Mouse (Mus musculus): ENCODE data around the gene Dand5. TPM values are rescaled to one million over a fixed set of nuclear protein-coding genes. Genes with fewer than 3 reads are reported as not detected.

Gene Dand5
- 7.2 and 9.4 TPM in 2 replicates for polyA plus RNA-seq (2012; ENCODE audit: insufficient read depth, insufficient read length, missing spikeins)

DNA sequence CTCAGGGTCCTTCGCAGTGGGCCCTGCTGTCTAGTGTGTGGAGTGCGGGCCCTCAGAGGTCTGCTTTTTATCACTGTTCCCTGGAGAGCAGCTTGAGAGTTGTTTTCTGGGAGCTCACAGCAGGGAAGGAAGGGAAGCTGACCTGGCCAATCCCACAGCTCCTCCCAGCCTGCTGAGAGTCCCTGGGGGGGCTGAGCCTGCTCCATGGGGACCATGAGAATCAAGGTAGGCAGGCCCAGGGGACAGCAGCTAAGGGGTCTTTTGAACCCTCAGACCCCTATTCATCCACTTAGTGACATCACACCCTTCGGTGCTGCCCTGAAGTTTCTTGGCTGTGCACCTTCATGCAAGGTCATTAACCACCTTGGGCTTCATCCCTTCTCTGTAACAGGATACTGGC, at the start of gene Dand5:
Gene Dand5, minus strand, starts transcription at position 101 of the 400 bp plus-strand sequence.
- no peaks in the 10 kb centered on the region for H3K4me1 ChIP-seq (ENCODE audit: control insufficient read depth, insufficient read depth, insufficient read length, low read length)
- H3K27ac ChIP-seq (replicated peaks; ENCODE audit: low read depth, low read length) = no peak within 1 kb of the TSS
- H3K4me3 ChIP-seq (ENCODE audit: insufficient read depth, low read depth, low read length) = no peak within 1 kb of the TSS

DNA sequence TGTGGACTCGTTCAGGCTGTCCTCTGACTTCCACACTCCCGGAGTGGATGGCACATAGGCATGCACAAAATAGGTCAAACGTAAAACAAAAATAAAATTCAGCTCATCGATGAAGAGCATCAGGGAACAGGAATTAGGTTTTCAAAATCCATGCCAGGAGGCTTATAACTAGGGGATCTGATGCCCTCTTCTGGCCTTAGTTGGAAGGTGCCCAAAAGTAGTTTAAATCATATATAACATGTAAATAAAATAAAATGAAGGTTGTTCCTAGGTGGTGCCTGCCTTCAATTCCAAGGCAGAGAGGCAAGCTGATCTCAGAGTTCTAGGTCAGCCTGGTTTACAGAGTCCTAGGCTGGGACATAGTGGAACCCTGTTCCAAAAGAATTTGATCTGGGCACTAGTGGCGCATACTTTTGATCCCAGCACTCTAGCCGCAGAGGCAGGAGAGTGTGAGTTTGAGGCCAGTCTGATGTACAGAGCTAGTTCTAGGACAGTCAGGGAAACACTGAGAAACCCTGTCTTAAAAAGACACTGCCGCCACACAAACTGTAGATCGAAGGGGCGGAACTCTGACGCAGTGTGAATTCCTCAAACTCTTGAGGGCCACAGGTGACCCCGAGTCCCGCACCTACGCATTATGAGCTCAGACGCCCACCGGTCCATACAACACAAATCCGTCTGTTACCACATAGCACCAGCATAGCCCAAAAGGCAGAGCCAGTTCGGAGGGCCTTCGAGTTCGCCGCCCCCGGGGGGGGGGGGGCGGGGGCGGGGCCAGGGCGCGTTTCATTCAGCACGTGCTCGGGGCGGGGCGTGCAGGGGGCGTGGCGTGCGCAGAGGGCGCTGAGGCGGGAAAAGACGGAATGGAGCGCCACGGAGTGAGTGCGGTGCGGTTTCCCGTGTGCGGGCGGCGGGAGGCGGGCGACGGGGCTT, 49.0 kb upstream of the Dand5 start, which contains the start of gene Syce2:
Gene Syce2, plus strand, starts transcription at position 736 of the 933 bp plus-strand sequence.
- Histone ChIP-seq H3K4me3 (ENCODE audit: insufficient read depth, low read depth, low read length) (peak within 1 kb of the TSS; percentile 67), H3K27ac (replicated peaks; ENCODE audit: low read depth, low read length) (0 out of 2 replicates have a peak within 1 kb of the TSS, but pooled peaks have one; percentile 43), H3K4me1 (ENCODE audit: control insufficient read depth, insufficient read depth, insufficient read length, low read length) (peaks cover 3% of the 10 kb centered on the region; the same call in 1 of the 2 replicates)

DNA sequence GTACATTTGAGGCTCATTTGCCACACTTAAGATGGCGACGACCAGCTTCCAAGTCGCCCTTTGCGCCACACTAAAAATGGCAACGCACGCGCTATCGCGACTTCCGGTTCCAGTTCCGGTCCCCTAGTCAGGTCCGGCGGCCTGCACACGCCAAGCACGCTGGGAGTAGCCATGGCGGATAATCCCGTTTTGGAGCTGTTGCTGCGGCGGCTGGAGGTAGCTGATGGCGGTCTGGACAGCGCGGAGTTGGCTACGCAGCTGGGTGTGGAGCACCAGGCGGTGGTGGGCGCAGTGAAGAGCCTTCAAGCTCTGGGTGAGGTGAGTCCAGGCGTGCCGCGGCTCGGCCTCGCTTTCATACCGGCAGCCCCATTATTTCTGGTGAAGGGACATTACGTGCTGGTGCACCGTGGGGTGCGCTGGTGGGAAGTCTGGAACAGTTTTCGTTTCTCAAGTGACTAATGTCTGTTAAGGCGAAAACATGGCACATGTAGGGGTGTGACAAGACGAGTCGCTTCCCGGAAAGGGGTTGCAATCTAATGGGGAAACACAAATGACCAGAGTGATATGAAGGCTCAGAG, 34.3 kb upstream of the Dand5 start, which contains the start of gene Farsa:
Gene Farsa, plus strand, starts transcription at position 126 of the 578 bp plus-strand sequence.
- Histone ChIP-seq H3K27ac (replicated peaks; ENCODE audit: low read depth, low read length) (peak within 1 kb of the TSS; percentile 82), H3K4me3 (ENCODE audit: insufficient read depth, low read depth, low read length) (peak within 1 kb of the TSS; percentile 96), H3K4me1 (ENCODE audit: control insufficient read depth, insufficient read depth, insufficient read length, low read length) (peaks cover 2% of the 10 kb centered on the region)

DNA sequence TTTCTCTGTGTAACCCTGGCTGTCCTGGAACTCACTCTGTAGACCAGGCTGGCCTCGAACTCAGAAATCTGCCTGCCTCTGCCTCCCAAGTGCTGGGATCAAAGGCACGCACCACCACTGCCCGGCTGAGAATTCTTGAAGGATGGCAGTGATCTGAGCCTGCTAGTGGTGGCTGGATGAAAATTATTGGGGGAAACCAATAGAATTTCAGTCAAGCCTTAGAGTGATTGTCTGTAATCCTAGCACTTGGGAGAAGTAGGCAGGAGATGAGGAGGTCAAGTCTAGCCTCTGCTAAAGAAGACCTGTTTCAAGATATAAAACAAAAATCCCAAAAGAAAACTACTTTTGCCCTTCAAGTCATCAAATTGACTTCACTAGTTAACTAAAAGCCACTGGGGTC, 33.8 kb upstream of the Dand5 start:
- H3K4me3 ChIP-seq (ENCODE audit: insufficient read depth, low read depth, low read length) = no peak overlapping the region

DNA sequence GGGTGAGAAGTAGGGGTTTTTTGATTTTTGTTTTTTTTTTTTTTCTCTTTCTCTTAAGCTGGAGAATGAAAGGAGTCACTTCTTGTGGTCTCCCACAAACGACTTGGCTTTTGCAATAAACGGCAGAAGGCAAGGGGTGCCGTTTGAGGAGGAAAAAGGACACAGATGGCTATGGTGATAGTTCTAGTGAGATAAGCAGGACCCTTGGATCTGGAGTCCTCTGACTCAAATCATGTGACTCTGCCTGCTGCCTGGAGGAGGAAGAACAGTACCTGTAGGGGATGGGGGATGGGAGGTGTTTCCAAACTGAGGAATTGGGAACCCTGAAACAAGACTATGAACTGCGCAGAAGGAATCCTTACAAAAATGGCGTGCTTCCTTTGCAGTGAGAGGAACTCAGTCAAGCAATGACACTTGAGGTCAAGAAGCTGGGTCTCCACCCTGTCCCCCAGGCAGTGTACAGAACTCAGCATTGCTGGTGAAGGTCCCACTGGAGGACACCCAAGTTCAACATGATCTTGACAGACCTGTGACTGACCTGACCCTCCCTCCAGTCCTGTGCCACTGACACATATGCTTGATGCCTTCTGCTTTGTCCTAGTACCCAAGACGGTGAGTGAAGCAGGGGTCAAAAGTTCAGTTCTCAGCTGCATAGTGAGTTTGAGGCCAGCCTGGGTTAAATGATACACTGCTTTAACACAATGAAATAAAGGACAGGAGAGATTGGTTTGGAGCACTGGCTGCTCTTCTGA, 25.2 kb upstream of the Dand5 start:
- Histone ChIP-seq H3K4me3 (ENCODE audit: insufficient read depth, low read depth, low read length) (peak overlapping the region; percentile 74), H3K4me1 (ENCODE audit: control insufficient read depth, insufficient read depth, insufficient read length, low read length) (no peaks in the 10 kb centered on the region), H3K27ac (replicated peaks; ENCODE audit: low read depth, low read length) (peak overlapping the region; percentile 72; the same call in 1 of the 2 replicates)

More for the DNA sequence above, 33.8 kb upstream of the Dand5 start:
- Histone ChIP-seq H3K27ac (replicated peaks; ENCODE audit: low read depth, low read length) (no peak overlapping the region), H3K4me1 (ENCODE audit: control insufficient read depth, insufficient read depth, insufficient read length, low read length) (peaks cover 2% of the 10 kb centered on the region)

DNA sequence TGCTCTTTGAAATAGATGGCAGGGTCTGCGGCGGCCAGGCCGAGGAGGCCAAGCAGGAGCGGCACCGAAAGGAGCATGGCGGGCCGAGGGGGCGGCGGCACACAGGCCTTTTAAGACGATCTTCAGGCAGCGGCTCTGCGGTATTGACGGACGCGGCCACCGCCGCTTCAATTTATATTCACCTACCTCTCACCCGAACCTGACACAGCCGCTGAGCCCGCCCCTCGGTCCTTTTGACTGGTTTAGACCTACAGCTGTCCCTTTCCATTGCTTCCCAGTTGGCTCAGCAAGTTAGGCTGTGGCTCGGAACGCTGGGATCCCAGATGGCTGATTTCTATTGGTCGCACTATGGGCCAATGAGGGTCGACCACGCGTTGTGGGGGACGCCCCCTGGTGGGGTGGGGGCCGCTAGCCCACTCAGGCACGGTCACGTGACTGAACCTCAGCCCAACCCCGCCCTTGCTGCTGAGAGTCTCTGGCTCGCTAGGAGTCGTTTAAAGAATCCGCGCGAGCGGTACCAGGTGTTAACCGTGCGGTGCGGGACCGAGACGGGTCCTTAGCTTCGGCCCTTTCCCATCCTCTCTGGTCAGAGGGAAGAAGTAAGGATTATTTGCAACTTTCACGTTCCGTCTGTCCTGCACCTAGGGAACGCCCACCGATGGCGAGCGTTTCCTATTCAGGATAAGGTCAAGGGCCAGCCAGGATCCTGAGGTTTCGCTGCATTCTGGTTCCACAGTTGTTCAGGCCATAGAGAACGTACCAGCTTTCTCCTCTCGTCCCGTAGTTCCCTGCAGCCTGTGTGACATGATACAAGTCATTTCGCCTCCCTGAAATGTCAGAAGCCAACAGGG, 24.3 kb upstream of the Dand5 start, which contains the start of gene Calr:
Gene Calr, minus strand, starts transcription at position 213 of the 851 bp plus-strand sequence.
- Histone ChIP-seq H3K4me3 (ENCODE audit: insufficient read depth, low read depth, low read length) (peak within 1 kb of the TSS; percentile 84), H3K4me1 (ENCODE audit: control insufficient read depth, insufficient read depth, insufficient read length, low read length) (no peaks in the 10 kb centered on the region), H3K27ac (replicated peaks; ENCODE audit: low read depth, low read length) (peak within 1 kb of the TSS; percentile 76)

DNA sequence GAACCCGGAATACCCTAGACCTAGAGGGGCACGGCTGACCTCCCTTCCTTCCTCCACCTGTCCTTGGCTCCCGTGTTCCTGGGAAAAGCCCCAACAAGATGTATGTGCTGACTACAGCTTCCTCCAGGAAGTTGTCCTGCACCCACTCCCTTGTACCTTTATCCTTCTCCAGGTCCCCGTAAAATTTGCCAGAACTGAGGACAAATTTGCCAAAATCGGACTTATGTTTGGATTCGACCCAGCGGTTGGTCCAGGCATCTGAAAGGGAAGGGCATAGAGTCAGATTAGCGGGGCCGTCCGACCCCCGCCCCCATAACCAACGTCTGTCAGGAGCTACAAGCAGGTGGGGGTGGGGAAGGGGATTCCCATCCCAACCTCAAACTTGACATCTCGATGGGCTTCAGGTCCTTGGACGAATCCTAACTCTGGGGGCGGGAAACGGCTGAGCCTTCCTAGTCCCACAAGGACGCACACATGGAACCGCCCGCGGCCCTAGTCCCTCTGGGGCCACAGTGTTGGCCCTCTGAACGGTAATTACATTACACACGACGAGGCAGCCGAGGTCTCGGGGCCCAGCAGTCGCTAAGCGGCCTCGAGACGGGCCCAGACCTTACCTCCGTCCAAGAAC, 23.6 kb upstream of the Dand5 start:
- Histone ChIP-seq H3K27ac (replicated peaks; ENCODE audit: low read depth, low read length) (peak overlapping the region; percentile 76), H3K4me1 (ENCODE audit: control insufficient read depth, insufficient read depth, insufficient read length, low read length) (no peaks in the 10 kb centered on the region), H3K4me3 (ENCODE audit: insufficient read depth, low read depth, low read length) (peak overlapping the region; percentile 84)

DNA sequence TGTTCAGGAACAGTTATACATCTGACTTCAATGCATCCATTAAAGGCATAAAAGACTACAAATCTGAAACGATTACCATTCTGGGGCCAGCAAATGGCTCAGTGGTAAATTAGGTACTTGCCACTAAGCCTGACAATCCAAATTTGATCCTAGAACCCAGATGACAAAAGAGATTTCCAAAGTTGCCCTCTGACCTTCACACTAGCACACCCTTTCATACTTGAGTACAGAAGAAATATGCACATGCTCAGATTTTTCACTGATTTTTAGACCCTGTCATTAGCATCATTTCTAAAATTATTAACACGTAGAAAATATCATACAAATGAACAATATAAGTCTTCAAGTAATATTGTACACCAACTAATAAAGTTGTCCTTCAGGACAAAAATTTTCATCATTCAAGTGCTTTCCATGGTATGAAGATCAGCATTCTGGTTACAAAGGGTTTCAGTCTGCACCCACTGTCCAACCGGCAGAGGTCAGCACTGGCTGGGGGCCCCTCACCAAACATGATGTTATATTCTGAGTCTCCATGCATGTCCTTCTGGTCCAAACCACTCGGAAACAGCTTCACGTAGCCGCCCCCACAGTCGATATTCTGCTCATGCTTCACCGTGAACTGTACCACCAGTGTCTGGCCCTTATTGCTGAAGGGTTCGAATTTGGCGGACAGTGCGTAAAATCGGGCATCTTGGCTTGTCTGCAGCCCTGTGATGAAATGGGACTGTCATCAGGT, 22.9 kb upstream of the Dand5 start:
- Histone ChIP-seq H3K4me3 (ENCODE audit: insufficient read depth, low read depth, low read length) (peak overlapping the region; percentile 84), H3K27ac (replicated peaks; ENCODE audit: low read depth, low read length) (peak overlapping the region; percentile 76; the same call in 1 of the 2 replicates)

DNA sequence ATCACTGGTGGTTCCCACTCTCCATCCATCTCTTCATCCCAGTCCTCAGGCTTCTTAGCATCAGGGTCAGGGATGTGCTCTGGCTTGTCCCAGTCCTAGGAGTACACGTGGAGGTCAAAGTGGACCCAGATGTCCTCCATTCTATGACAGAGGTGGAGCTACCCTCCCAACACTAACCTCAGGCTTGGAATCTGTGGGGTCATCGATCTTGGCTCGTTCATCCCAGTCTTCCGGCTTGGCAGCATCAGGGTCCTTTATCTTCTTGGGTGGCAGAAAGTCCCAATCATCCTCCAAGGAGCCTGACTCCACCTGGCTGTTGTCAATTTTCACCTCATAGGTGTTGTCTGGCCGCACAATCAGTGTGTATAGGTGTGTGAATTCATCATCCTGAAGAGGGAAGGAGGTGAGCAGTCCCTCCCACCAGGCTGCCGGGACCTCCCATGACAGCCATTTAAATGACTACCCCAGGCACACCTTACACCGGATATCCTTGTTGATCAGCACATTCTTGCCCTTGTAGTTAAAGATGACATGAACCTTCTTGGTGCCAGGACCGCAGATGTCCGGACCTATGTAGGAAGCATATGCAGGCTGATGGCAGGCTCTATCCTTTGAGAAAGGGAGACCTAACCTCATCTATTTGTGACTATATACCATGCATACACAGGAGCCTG, 21.9 kb upstream of the Dand5 start:
- no peaks in the 10 kb centered on the region for H3K4me1 ChIP-seq (ENCODE audit: control insufficient read depth, insufficient read depth, insufficient read length, low read length)
- no peak overlapping the region for H3K4me3 ChIP-seq (ENCODE audit: insufficient read depth, low read depth, low read length)
- no peak overlapping the region for H3K27ac ChIP-seq (replicated peaks; ENCODE audit: low read depth, low read length)

More for the DNA sequence above, 22.9 kb upstream of the Dand5 start:
- H3K4me1 ChIP-seq (ENCODE audit: control insufficient read depth, insufficient read depth, insufficient read length, low read length) = no peaks in the 10 kb centered on the region

DNA sequence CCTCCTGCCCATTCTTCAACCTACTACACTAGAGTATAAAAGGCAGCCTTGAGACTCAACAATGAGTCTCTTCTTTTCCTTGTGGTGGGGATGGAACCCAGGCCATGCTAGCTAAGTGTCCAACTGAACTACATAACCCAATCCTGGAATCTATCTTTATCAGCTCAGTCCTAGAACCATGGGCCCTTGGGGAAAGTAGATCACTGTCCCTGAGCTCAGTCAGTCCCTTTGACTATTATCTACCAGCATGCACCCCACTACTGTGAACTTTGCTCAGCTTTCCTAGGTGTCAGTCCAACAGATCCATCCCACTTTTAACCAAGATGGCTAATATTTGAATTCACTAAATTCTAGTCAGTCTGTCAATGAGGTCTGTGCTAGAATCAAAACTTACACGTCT, 18.9 kb upstream of the Dand5 start:
- Histone ChIP-seq H3K4me3 (ENCODE audit: insufficient read depth, low read depth, low read length) (no peak overlapping the region), H3K4me1 (ENCODE audit: control insufficient read depth, insufficient read depth, insufficient read length, low read length) (no peaks in the 10 kb centered on the region), H3K27ac (replicated peaks; ENCODE audit: low read depth, low read length) (peak overlapping the region; percentile 5; the same call in 1 of the 2 replicates)

DNA sequence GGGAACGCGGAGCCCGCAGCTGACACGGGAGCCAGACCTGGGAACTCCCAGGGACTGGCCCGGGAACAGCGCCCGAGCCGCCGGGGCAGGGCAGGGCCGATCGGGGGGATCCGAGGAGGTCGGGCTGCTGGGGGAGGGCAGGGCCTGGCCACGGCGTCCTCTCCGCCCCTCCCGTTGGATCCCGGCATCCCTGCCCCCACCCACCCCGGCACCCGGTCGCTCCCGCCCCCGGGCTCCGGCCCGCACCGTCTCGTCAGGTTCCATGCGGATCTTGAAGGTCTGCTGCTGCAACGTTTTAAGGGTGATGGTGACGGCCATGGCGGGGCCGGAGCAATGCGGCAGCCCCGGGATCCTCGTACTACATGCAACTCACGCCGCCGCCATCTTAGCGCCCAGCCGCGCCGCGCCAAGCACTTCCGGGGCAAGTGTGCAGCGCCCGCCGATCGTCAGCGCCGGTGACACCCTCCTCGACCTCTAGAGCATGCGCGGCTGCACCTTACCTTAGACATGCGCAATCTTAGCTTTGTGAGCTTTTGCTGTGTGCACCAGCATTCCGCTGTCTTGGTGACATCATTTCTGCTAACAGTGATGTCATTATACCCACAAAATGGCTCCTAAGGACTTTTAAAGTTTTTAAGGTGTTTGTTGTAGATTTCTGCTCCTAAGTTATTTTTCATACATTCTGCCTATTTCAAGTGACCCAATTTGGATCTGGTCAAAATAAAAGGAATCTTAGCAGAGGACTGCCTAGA, 17.8 kb upstream of the Dand5 start, which contains the start of gene Rad23a:
Gene Rad23a, minus strand, starts transcription at position 418 of the 752 bp plus-strand sequence.
- Histone ChIP-seq H3K27ac (replicated peaks; ENCODE audit: low read depth, low read length) (peak within 1 kb of the TSS; percentile 60), H3K4me3 (ENCODE audit: insufficient read depth, low read depth, low read length) (peak within 1 kb of the TSS; percentile 69), H3K4me1 (ENCODE audit: control insufficient read depth, insufficient read depth, insufficient read length, low read length) (no peaks in the 10 kb centered on the region)

DNA sequence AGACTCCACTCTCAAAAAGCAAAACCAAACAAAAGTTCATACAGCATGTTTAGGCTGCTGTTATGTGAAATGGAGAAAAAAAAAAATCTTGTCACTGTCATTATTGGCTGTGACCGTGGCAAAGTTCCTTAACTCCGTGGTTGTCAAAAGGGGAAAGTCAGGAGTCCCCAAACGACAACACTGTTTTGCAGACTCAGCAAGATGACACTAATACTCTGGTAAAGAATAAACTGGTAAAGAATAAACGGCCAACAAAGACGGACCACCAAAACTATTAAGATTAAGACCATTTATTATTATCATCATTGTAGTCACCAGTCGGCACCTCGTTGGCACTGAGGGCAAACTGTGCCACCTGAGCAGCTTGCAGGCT, 17.2 kb upstream of the Dand5 start:
- H3K4me3 ChIP-seq (ENCODE audit: insufficient read depth, low read depth, low read length) = peak overlapping the region; percentile 69
- peak overlapping the region; percentile 47 for H3K27ac ChIP-seq (replicated peaks; ENCODE audit: low read depth, low read length)
- no peaks in the 10 kb centered on the region for H3K4me1 ChIP-seq (ENCODE audit: control insufficient read depth, insufficient read depth, insufficient read length, low read length)
